Mouse (Mus musculus) liver, embryonic 14.5 days (tissue): Measurements from ENCODE around the gene Nr3c2.

ENCODE experiments used
- CTCF ChIP-seq: IDR thresholded peaks from 2 replicates; pipeline ENCODE4 v1.5.1; 2016; ENCODE audit warnings: antibody characterized with exemption, low read depth, control low read depth
- EP300 ChIP-seq: IDR thresholded peaks from 2 replicates; pipeline ENCODE4 v1.6.1; 2016; ENCODE audit warnings: antibody characterized with exemption, low read depth

- no peak for TF ChIP-seq CTCF
- TF ChIP-seq EP300: no peak
These were observed 340.2 kb downstream of the Nr3c2 start for GRCm38 (mm10) chr8:77239462-77239861.
